Mouse (Mus musculus) lung, postnatal 0 days (tissue): ENCODE measurements around the gene Slc18a2.

Experiments
- CTCF ChIP-seq: IDR thresholded peaks from 2 replicates; pipeline ENCODE4 v1.5.1; 2016; ENCODE audit warnings: antibody characterized with exemption, mild to moderate bottlenecking
- EP300 ChIP-seq: IDR thresholded peaks from 2 replicates; pipeline ENCODE4 v1.6.1; 2016; ENCODE audit warnings: antibody characterized with exemption, mild to moderate bottlenecking, control low read depth

DNA sequence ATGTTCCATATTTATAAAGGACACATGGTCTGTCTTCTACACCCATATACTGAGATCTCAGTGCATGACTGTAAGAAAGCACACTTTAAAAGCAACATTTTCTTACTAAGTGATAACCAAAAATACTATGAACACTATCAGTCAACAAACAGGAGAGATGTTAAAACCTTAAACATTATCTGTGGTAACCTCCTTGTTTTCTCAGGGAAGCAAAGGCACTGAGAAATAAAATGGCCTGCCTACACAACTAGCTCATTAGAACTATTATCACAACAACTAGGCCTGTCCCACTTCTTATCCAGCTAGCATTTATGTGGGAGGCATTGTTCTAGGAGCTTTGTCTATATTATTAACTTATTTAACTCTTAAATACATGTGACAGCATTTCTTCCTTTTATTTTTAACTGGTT, 70.1 kb downstream of the Slc18a2 start:
- TF ChIP-seq CTCF = no peak
- TF ChIP-seq EP300 = no peak
